Mouse (Mus musculus) right cerebral cortex, postnatal 36 days (tissue): ENCODE results near the gene Oasl2.
"Not testable (repeated sequence)": the region's sequence is repeated elsewhere in the genome, so short reads cannot be mapped to it uniquely, and the experiment has no call there.

Experiments
- DNase-seq, 2 experiments: peaks; one replicate each; pipeline ENCODE4 v3.0.0; 2022; ENCODE audit warnings: low spot score in 2 of 2, mixed read lengths in 1 of 2

Gene Oasl2

GRCm38 (mm10) chr5:114915854-114916253 lies 19.1 kb downstream of the Oasl2 start:
- DNase-seq, result no peak

- no peak for DNase-seq
Measured at GRCm38 (mm10) chr5:114916777-114917176, 20.0 kb downstream of the Oasl2 start.

GRCm38 (mm10) chr5:114917357-114917756 lies 20.6 kb downstream of the Oasl2 start:
- DNase-seq, result not testable (repeated sequence)

- no peak for DNase-seq
Measured at GRCm38 (mm10) chr5:114921551-114922365, 25.0 kb downstream of the Oasl2 start.

GRCm38 (mm10) chr5:114922366-114922731 lies 25.6 kb downstream of the Oasl2 start:
- no peak for DNase-seq

GRCm38 (mm10) chr5:114922998-114923473 lies 26.3 kb downstream of the Oasl2 start, which contains the start of gene Oasl1:
Oasl1 (plus strand) TSS chr5:114923240.
- no peak for DNase-seq

- no peak for DNase-seq
Measured at GRCm38 (mm10) chr5:114926153-114926684, 29.5 kb downstream of the Oasl2 start.

- DNase-seq, result no peak
Measured at GRCm38 (mm10) chr5:114926753-114927152, 30.0 kb downstream of the Oasl2 start.

- DNase-seq, result no peak
Measured at GRCm38 (mm10) chr5:114931626-114932025, 34.9 kb downstream of the Oasl2 start.

- DNase-seq, result no peak
Measured at GRCm38 (mm10) chr5:114933206-114933605, 36.5 kb downstream of the Oasl2 start.

GRCm38 (mm10) chr5:114935838-114936237 lies 39.1 kb downstream of the Oasl2 start:
- DNase-seq, result no peak

GRCm38 (mm10) chr5:114941138-114941537 lies 44.4 kb downstream of the Oasl2 start:
- DNase-seq, result not testable (repeated sequence)

GRCm38 (mm10) chr5:114942074-114942765 lies 45.5 kb downstream of the Oasl2 start, which contains the start of gene 2210016L21Rik:
2210016L21Rik (plus strand) TSS chr5:114942158.
- DNase-seq, result peak; percentile 81 to 87

GRCm38 (mm10) chr5:114942766-114943130 lies 46.0 kb downstream of the Oasl2 start:
- no peak for DNase-seq

- DNase-seq, result no peak
Measured at GRCm38 (mm10) chr5:114945072-114945471, 48.3 kb downstream of the Oasl2 start.

- DNase-seq, result no peak
Measured at GRCm38 (mm10) chr5:114948891-114949290, 52.2 kb downstream of the Oasl2 start.

GRCm38 (mm10) chr5:114949316-114949715 lies 52.6 kb downstream of the Oasl2 start:
- DNase-seq, result no peak

GRCm38 (mm10) chr5:114949812-114950211 lies 53.1 kb downstream of the Oasl2 start:
- DNase-seq, result no peak

GRCm38 (mm10) chr5:114950669-114951068 lies 53.9 kb downstream of the Oasl2 start:
- DNase-seq, result no peak

- no peak for DNase-seq
Measured at GRCm38 (mm10) chr5:114951279-114951880, 54.6 kb downstream of the Oasl2 start.

GRCm38 (mm10) chr5:114953326-114953725 lies 56.6 kb downstream of the Oasl2 start:
- no peak for DNase-seq

GRCm38 (mm10) chr5:114958069-114958468 lies 61.3 kb downstream of the Oasl2 start:
- DNase-seq, result no peak
